Mouse (Mus musculus): Measurements from ENCODE around the gene Zfc3h1. TPM values are rescaled to one million over a fixed set of nuclear protein-coding genes. Genes with fewer than 3 reads are reported as not detected.

Zfc3h1 gene
- total and polyA plus RNA-seq, 3 experiments: 40.7 to 51.7 (median 48.7) TPM

DNA sequence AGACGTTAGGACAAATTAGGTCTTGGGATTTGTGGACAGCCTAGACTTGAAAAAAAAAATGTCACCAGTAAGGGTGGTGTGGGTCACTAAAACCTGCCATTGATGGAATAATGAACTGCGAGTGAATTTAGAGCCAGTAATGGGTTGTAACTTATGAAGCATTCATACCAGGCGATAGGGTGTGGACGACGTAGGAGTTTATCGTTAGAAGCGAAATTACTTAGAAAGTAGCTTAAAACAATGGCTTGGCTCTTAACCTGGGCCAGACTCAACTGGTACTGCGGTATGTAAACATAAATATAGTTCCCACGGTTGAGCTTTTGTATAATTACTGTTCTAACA, 22.2 kb upstream of the Zfc3h1 start:
- in situ Hi-C loops (cut with MboI; ENCODE audit: low pct_ligation_motif_present, low pct_unique_long_range_greater_than_20kb, low sequenced_read_pairs): no loop called here
- peak overlapping the region; percentile 73 for H3K9ac ChIP-seq (ENCODE audit: insufficient read depth, low read depth)
- dilution Hi-C loops (cut with MboI; ENCODE audit: extremely low pct_ligation_motif_present, extremely low pct_unique_long_range_greater_than_20kb, low sequenced_read_pairs): no loop called here
- H3K27ac ChIP-seq (ENCODE audit: insufficient read depth, low read depth): peak overlapping the region; percentile 83
- H3K4me3 ChIP-seq (replicated peaks in 1 of 3; ENCODE audit: low read depth in 2 of 3, low read length in 2 of 3, poor library complexity in 1 of 3): peak overlapping the region; percentile 46 to 63 (median 54)
- H3K4me2 ChIP-seq (ENCODE audit: insufficient read depth, low read depth, poor library complexity, severe bottlenecking): peak overlapping the region; percentile 71
- H3K4me1 ChIP-seq (ENCODE audit: control insufficient read depth in 1 of 2, insufficient read depth in 2 of 2): peaks cover 23 to 51% of the 10 kb centered on the region in 2 experiments
- H3K36me3 ChIP-seq (replicated peaks in 1 of 2; ENCODE audit: control insufficient read depth in 1 of 2, insufficient read depth in 1 of 2, low read length in 1 of 2): peaks cover 2 to 11% of the 10 kb centered on the region in 2 experiments
- no peaks in the 10 kb centered on the region for H3K27me3 ChIP-seq (replicated peaks)
- no peak for DNase-seq (ENCODE audit: extremely low read depth)
- H3K79me2 ChIP-seq (replicated peaks; ENCODE audit: control insufficient read depth, extremely low read depth, insufficient read depth, poor library complexity, severe bottlenecking): peaks cover 10% of the 10 kb centered on the region; the same call in 1 of the 2 replicates
- TF ChIP-seq MXI1 (IDR thresholded peaks at IDR 0.05; ENCODE audit: low read depth, low read length) (no peak; the same call in 1 of the 2 replicates), RCOR1 (conservative IDR thresholded peaks at IDR 0.05; ENCODE audit: low read depth, low read length) (no peak), GABPA (IDR thresholded peaks at IDR 0.05; ENCODE audit: insufficient replicate concordance, low read depth, low read length) (no peak), NRF1 (IDR thresholded peaks at IDR 0.05; ENCODE audit: low read depth, low read length) (no peak), ZNF384 (IDR thresholded peaks at IDR 0.05; ENCODE audit: low read depth, low read length) (no peak), E2F4 (IDR thresholded peaks at IDR 0.05; ENCODE audit: insufficient replicate concordance, low read depth, low read length) (no peak), SMC3 (IDR thresholded peaks at IDR 0.05; ENCODE audit: low read depth, low read length) (no peak), UBTF (IDR thresholded peaks at IDR 0.05; ENCODE audit: low read depth, low read length) (no peak; the same call in 1 of the 2 replicates), TBP (conservative IDR thresholded peaks at IDR 0.05; ENCODE audit: low read depth, low read length) (no peak), CTCF (conservative IDR thresholded peaks at IDR 0.05 in 1 of 2, IDR thresholded peaks at IDR 0.05 in 1 of 2; ENCODE audit: low read depth in 2 of 2, low read length in 2 of 2) (no peak), ETS1 (conservative IDR thresholded peaks at IDR 0.05; ENCODE audit: low read depth, low read length) (no peak), MAX (IDR thresholded peaks at IDR 0.05; ENCODE audit: low read length) (no peak), KAT2A (IDR thresholded peaks at IDR 0.05; ENCODE audit: insufficient replicate concordance, low read length) (no peak), PAX5 (IDR thresholded peaks at IDR 0.05; ENCODE audit: low read length) (no peak), MAZ (IDR thresholded peaks at IDR 0.05; ENCODE audit: low read depth, low read length) (no peak), HCFC1 (IDR thresholded peaks at IDR 0.05; ENCODE audit: low read depth, low read length) (no peak)
- H3K9me3 ChIP-seq (replicated peaks; ENCODE audit: low read length): no peaks in the 10 kb centered on the region

DNA sequence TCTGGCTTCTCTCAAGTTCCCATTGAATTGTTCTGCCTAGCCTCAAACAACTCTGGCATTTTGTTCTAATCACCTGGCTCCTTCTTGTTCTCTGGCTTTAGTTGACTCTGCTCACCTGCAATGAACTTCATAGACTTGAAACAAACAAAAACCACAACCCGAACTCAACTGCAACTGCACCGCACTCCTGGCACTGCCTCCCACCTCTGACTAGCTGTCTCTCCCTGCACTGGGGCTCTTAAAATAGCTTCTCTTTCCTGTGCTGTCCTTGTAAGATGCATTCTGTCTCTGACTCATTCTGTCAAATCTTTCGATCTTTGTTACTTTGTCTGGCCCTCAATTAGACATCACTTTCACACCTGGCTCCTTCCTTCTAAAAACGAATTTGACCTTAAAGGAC, 21.6 kb upstream of the Zfc3h1 start:
- no peaks in the 10 kb centered on the region for H3K27me3 ChIP-seq (replicated peaks)
- dilution Hi-C loops (cut with MboI; ENCODE audit: extremely low pct_ligation_motif_present, extremely low pct_unique_long_range_greater_than_20kb, low sequenced_read_pairs): no loop called here
- peaks cover 23 to 51% of the 10 kb centered on the region in 2 experiments for H3K4me1 ChIP-seq (ENCODE audit: control insufficient read depth in 1 of 2, insufficient read depth in 2 of 2)
- H3K4me2 ChIP-seq (ENCODE audit: insufficient read depth, low read depth, poor library complexity, severe bottlenecking): peak overlapping the region; percentile 71
- TF ChIP-seq USF2 (conservative IDR thresholded peaks at IDR 0.05; ENCODE audit: low read depth, low read length) (no peak), BHLHE40 (IDR thresholded peaks at IDR 0.05; ENCODE audit: low read depth, low read length) (0 out of 2 replicates have a peak, but pooled peaks have one; percentile 5), IRF4 (IDR thresholded peaks at IDR 0.05; ENCODE audit: low read depth, low read length) (no peak), POLR2AphosphoS2 (IDR thresholded peaks at IDR 0.05; ENCODE audit: low read depth, low read length) (no peak), MEF2A (IDR thresholded peaks at IDR 0.05; ENCODE audit: borderline replicate concordance, low read depth, low read length) (0 out of 2 replicates have a peak, but pooled peaks have one; percentile 25)
- peak overlapping the region; percentile 83; the same call in 1 of the 2 replicates for H3K27ac ChIP-seq (ENCODE audit: insufficient read depth, low read depth)
- no peak for DNase-seq (ENCODE audit: extremely low read depth)
- peaks cover 2 to 5% of the 10 kb centered on the region in 2 experiments for H3K36me3 ChIP-seq (replicated peaks in 1 of 2; ENCODE audit: control insufficient read depth in 1 of 2, insufficient read depth in 1 of 2, low read length in 1 of 2)
- in situ Hi-C loops (cut with MboI; ENCODE audit: low pct_ligation_motif_present, low pct_unique_long_range_greater_than_20kb, low sequenced_read_pairs): no loop called here
- H3K79me2 ChIP-seq (replicated peaks; ENCODE audit: control insufficient read depth, extremely low read depth, insufficient read depth, poor library complexity, severe bottlenecking): peaks cover 10% of the 10 kb centered on the region; the same call in 1 of the 2 replicates
- peak overlapping the region; percentile 73 for H3K9ac ChIP-seq (ENCODE audit: insufficient read depth, low read depth)
- H3K4me3 ChIP-seq (replicated peaks in 1 of 3; ENCODE audit: low read depth in 2 of 3, low read length in 2 of 3, poor library complexity in 1 of 3): peak overlapping the region in 2 of 3 experiments; percentile 46 to 54
- H3K9me3 ChIP-seq (replicated peaks; ENCODE audit: low read length): no peaks in the 10 kb centered on the region
